Mouse (Mus musculus): Measurements from ENCODE around the gene Rph3al. TPM values are rescaled to one million over a fixed set of nuclear protein-coding genes. Genes with fewer than 3 reads are reported as not detected.

Rph3al gene
- polyA plus RNA-seq, 1 experiment from 2014 or later, result 1.1 TPM

DNA sequence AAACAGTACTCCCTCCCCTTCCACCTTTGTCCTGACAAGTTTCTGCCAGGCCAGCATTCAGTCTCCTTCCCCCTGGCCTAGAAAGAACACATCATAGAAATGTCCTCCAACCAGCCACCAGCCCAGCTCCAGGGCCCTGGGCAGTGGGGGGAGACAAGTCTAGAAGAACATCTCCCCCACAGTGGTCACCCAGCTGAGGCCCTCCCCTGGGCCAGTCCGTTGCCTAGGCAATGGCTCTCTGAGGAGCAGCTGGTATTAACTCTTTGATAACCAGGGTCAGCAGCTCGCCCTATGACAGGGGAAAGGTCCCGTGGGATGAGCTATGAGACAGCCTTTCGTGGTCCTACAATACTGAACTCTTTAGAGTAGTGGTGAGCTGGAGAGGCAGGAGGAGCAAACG, 33.7 kb downstream of the Rph3al start:
- Histone ChIP-seq H3K4me3 (ENCODE audit: low read depth, low read length) (no peak overlapping the region), H3K4me2 (no peak overlapping the region), H3K9ac (ENCODE audit: low read length) (no peak overlapping the region), H3K27ac (ENCODE audit: low read depth, low read length) (no peak overlapping the region), H3K9me3 (ENCODE audit: control insufficient read depth, low read length) (no peaks in the 10 kb centered on the region), H3K27me3 (ENCODE audit: control insufficient read depth, insufficient read depth, low read length) (no peaks in the 10 kb centered on the region), H3K36me3 (ENCODE audit: control insufficient read depth, insufficient read depth, low read length) (no peaks in the 10 kb centered on the region), H3K4me1 (ENCODE audit: control insufficient read depth, insufficient read depth, low read length) (peaks cover 10% of the 10 kb centered on the region)
- ATAC-seq (ENCODE audit: low FRiP score) (peak; percentile 77), DNase-seq (ENCODE audit: low spot score, missing footprints) (peak; percentile 86)
- WGBS, result 21% methylated on average over 5 of the region's 5 CpGs

DNA sequence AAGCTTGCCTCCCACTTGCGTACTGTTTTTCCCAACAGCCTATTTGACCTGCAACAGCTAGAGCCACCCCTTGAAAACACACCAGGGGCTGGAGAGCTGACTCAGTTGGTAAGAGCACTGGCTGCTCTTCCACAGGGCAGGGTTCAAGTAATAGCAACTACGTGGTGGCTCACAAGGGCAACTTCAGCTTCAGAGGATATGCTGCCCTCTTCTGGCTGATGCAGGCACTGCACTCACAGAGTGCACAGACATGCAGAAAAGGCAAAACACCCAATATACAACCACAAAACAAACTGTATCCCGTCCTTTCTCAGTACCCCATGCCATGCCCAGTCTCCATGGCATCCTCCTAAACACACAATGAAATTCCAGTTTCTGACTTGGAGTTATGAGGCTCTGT, 34.7 kb downstream of the Rph3al start:
- no peaks in the 10 kb centered on the region for H3K9me3 ChIP-seq (ENCODE audit: control insufficient read depth, low read length)
- ATAC-seq (ENCODE audit: low FRiP score), result no peak
- no peak overlapping the region for H3K4me2 ChIP-seq
- no peaks in the 10 kb centered on the region for H3K36me3 ChIP-seq (ENCODE audit: control insufficient read depth, insufficient read depth, low read length)
- no peak overlapping the region for H3K27ac ChIP-seq (ENCODE audit: low read depth, low read length)
- no peak overlapping the region for H3K4me3 ChIP-seq (ENCODE audit: low read depth, low read length)
- no peaks in the 10 kb centered on the region for H3K27me3 ChIP-seq (ENCODE audit: control insufficient read depth, insufficient read depth, low read length)
- peaks cover 10% of the 10 kb centered on the region for H3K4me1 ChIP-seq (ENCODE audit: control insufficient read depth, insufficient read depth, low read length)
- peak; percentile 86 for DNase-seq (ENCODE audit: low spot score, missing footprints)
- H3K9ac ChIP-seq (ENCODE audit: low read length), result no peak overlapping the region
- 73% methylated on average over 3 of the region's 3 CpGs for WGBS

DNA sequence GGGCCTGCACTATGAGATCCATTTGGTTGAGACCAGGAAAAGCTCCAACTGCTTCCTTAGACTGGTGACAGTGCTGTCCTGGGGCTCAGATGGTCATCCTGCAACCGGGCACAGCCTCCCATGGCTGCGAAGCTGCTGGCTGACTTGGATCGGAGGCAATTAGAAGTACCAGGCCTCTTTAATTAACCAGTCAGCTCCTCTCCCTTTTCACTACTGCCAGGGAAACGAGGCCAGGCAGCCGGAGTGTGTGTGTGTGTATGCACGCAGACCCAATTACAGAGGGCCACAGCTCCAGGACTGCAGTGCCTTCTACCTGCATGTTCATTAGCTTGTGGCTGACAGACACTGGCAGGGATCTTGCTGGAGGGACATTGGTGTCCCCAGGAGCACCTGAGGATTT, 36.9 kb downstream of the Rph3al start:
- H3K27ac ChIP-seq (ENCODE audit: low read depth, low read length), result no peak overlapping the region
- DNase-seq (ENCODE audit: low spot score, missing footprints), result no peak

DNA sequence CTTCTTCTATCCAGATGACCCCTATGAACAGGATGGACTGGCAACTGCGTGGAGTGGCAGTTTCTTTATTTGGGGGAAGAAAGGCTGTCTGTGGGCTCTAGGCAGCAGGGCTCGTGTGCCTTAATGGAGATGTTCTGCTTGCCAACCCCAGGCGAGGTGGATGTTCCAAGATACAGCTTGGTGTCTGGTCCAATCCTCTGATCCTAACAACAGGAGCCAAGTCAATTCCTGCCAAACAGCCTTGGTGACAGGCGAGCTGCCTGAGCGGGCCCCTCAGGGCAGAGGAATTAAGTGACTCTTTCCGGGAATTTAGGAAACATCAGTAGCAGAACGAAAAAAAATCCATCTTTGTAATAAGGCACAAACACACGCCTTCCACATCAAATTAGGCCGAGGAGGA, 38.6 kb downstream of the Rph3al start:
- WGBS, result 60% methylated on average over 9 of the region's 9 CpGs
- Histone ChIP-seq H3K4me3 (ENCODE audit: low read depth, low read length) (no peak overlapping the region), H3K36me3 (ENCODE audit: control insufficient read depth, insufficient read depth, low read length) (no peaks in the 10 kb centered on the region), H3K27ac (ENCODE audit: low read depth, low read length) (no peak overlapping the region), H3K4me2 (no peak overlapping the region), H3K27me3 (ENCODE audit: control insufficient read depth, insufficient read depth, low read length) (no peaks in the 10 kb centered on the region), H3K9ac (ENCODE audit: low read length) (no peak overlapping the region), H3K4me1 (ENCODE audit: control insufficient read depth, insufficient read depth, low read length) (peaks cover 6% of the 10 kb centered on the region), H3K9me3 (ENCODE audit: control insufficient read depth, low read length) (no peaks in the 10 kb centered on the region)
- ATAC-seq (ENCODE audit: low FRiP score) (no peak), DNase-seq (ENCODE audit: low spot score, missing footprints) (peak; percentile 72)

More for the DNA sequence above, 36.9 kb downstream of the Rph3al start:
- Histone ChIP-seq H3K36me3 (ENCODE audit: control insufficient read depth, insufficient read depth, low read length) (no peaks in the 10 kb centered on the region), H3K27me3 (ENCODE audit: control insufficient read depth, insufficient read depth, low read length) (no peaks in the 10 kb centered on the region), H3K4me1 (ENCODE audit: control insufficient read depth, insufficient read depth, low read length) (peaks cover 10% of the 10 kb centered on the region), H3K9ac (ENCODE audit: low read length) (no peak overlapping the region), H3K4me2 (no peak overlapping the region), H3K9me3 (ENCODE audit: control insufficient read depth, low read length) (no peaks in the 10 kb centered on the region), H3K4me3 (ENCODE audit: low read depth, low read length) (no peak overlapping the region)
- ATAC-seq (ENCODE audit: low FRiP score), result no peak
- 69% methylated on average over 6 of the region's 6 CpGs for WGBS

DNA sequence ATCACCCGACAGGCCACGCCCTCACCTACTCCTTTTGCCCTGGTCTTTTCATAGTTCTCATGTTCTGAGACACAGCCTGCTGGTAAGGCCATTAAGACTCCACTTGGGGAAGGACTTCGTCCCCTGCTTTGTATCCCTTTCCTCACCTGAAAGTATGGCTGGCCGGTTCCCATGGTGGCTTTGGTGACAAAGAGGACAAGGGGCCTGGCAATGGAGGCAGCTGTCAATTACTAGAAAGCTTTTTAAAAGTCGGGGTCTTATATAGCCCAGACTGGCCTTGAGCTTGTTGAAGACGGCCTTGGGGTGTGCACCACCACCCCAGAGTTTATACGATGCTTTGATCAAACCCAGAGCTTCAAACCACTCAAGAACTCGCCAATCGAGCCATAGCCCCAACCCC, 39.7 kb downstream of the Rph3al start:
- whole genome bisulfite sequencing, result 92% methylated on average over 9 of the region's 9 CpGs
- Histone ChIP-seq H3K27ac (ENCODE audit: low read depth, low read length) (no peak overlapping the region), H3K4me1 (ENCODE audit: control insufficient read depth, insufficient read depth, low read length) (no peaks in the 10 kb centered on the region), H3K36me3 (ENCODE audit: control insufficient read depth, insufficient read depth, low read length) (no peaks in the 10 kb centered on the region), H3K4me2 (no peak overlapping the region), H3K9ac (ENCODE audit: low read length) (no peak overlapping the region), H3K4me3 (ENCODE audit: low read depth, low read length) (no peak overlapping the region), H3K27me3 (ENCODE audit: control insufficient read depth, insufficient read depth, low read length) (no peaks in the 10 kb centered on the region), H3K9me3 (ENCODE audit: control insufficient read depth, low read length) (no peaks in the 10 kb centered on the region)
- DNase-seq (ENCODE audit: low spot score, missing footprints), result peak; percentile 69
- no peak for ATAC-seq (ENCODE audit: low FRiP score)

DNA sequence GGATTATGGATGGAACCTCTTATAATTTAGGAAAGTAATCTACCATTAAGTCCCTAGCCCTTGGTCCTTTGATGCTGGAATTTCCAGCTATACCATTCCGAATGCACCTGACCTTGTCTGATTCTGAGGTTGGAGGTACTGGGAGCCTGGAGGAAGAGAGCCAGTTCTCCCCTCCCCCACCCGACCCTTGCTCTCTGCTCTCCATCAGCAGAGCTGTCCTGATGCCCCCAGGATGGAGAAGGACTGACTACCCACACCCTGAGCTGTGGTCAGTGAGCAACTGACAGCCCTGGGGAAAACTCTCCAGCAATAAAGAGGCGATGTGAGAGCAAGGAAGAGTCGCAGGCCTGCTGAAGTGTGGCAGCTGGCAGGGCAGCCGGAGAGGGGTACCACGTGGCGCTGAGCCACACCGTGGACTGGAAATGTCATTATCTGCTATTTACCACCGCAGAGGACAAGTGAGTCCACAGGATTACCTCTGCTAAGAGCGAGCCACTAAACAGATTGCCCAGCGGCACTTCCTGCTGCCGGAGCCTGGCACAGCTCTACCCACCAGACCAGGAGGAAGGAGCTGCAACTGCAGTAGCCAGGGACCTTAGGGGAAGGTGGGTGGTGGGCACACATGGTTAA, 43.3 kb downstream of the Rph3al start:
- no peak for DNase-seq (ENCODE audit: low spot score, missing footprints)
- no peak overlapping the region for H3K27ac ChIP-seq (ENCODE audit: low read depth, low read length)
- ATAC-seq (ENCODE audit: low FRiP score), result no peak

DNA sequence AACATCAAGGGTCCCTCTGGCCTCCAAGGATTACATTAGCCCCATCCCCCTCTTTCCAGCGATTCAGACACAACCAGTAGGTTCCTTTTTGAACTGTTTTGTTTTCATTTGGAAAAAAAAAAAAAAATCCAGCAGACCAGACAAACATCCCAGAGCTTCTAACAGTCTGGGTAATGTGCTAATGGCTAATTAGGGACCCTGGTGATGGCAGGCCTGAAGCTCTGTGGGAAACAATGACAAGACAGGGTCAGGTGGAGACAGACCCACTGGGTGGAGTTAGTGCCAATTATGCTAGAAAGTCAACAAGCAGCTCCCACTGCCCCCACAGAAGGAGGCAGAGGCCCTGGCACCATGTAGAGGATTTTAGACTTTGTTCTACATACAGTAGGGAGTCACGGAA, 44.3 kb downstream of the Rph3al start:
- H3K27ac ChIP-seq (ENCODE audit: low read depth, low read length), result no peak overlapping the region
- 77% methylated on average over 2 of the region's 2 CpGs for WGBS
- no peak for ATAC-seq (ENCODE audit: low FRiP score)

More for the DNA sequence above, 43.3 kb downstream of the Rph3al start:
- Histone ChIP-seq H3K9me3 (ENCODE audit: control insufficient read depth, low read length) (no peaks in the 10 kb centered on the region), H3K27me3 (ENCODE audit: control insufficient read depth, insufficient read depth, low read length) (no peaks in the 10 kb centered on the region), H3K36me3 (ENCODE audit: control insufficient read depth, insufficient read depth, low read length) (no peaks in the 10 kb centered on the region), H3K4me3 (ENCODE audit: low read depth, low read length) (no peak overlapping the region), H3K9ac (ENCODE audit: low read length) (no peak overlapping the region), H3K4me1 (ENCODE audit: control insufficient read depth, insufficient read depth, low read length) (no peaks in the 10 kb centered on the region), H3K4me2 (no peak overlapping the region)
- WGBS, result 81% methylated on average over 12 of the region's 12 CpGs

DNA sequence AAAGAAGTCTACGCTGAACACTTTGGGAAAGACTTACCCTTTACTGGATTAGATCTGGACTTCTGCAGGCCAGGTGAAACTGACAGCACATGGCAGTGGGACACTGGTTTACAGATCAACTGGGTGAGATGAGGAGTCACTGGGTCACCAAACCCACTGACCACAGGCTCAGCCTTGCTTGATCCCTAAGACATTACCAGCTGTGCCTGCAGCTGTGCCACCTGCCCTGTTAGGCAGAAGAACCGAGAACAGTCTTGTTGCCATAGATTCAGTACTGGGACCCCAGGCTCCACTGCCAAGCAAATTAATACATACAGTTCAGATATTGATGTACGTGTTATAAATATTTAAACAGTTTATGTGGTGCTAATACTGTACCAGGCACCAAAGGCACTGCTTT, 50.9 kb downstream of the Rph3al start:
- Histone ChIP-seq H3K4me2 (no peak overlapping the region), H3K4me3 (ENCODE audit: low read depth, low read length) (no peak overlapping the region), H3K36me3 (ENCODE audit: control insufficient read depth, insufficient read depth, low read length) (no peaks in the 10 kb centered on the region), H3K27ac (ENCODE audit: low read depth, low read length) (no peak overlapping the region), H3K4me1 (ENCODE audit: control insufficient read depth, insufficient read depth, low read length) (no peaks in the 10 kb centered on the region), H3K9me3 (ENCODE audit: control insufficient read depth, low read length) (no peaks in the 10 kb centered on the region), H3K9ac (ENCODE audit: low read length) (no peak overlapping the region), H3K27me3 (ENCODE audit: control insufficient read depth, insufficient read depth, low read length) (no peaks in the 10 kb centered on the region)
- 83% methylated on average over 3 of the region's 3 CpGs for WGBS
- DNase-seq (ENCODE audit: low spot score, missing footprints), result no peak
- no peak for ATAC-seq (ENCODE audit: low FRiP score)

More for the DNA sequence above, 44.3 kb downstream of the Rph3al start:
- H3K9me3 ChIP-seq (ENCODE audit: control insufficient read depth, low read length), result no peaks in the 10 kb centered on the region
- H3K4me1 ChIP-seq (ENCODE audit: control insufficient read depth, insufficient read depth, low read length), result no peaks in the 10 kb centered on the region
- DNase-seq (ENCODE audit: low spot score, missing footprints), result no peak
- H3K4me3 ChIP-seq (ENCODE audit: low read depth, low read length), result no peak overlapping the region
- H3K27me3 ChIP-seq (ENCODE audit: control insufficient read depth, insufficient read depth, low read length), result no peaks in the 10 kb centered on the region
- H3K4me2 ChIP-seq, result no peak overlapping the region
- no peaks in the 10 kb centered on the region for H3K36me3 ChIP-seq (ENCODE audit: control insufficient read depth, insufficient read depth, low read length)
- H3K9ac ChIP-seq (ENCODE audit: low read length), result no peak overlapping the region

DNA sequence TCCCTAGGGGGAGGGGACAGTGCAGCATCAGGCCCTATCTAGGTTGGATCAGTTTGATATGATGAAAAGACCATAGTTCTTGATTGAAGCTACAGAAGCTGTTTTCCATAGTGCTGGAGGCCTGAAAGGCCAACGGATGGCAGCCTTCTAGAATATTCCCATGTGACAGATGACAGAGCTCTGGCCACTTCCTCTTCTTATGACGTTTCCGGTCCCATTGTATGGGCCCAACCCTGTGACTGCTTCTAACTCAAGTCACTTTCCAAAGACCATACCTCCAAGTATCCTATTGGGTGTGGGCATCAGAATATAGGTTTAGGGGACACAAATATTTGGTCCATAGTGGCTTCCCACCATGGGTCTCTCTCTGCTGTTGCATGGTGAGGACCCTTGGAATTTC, 57.0 kb downstream of the Rph3al start:
- ATAC-seq (ENCODE audit: low FRiP score) (no peak), DNase-seq (ENCODE audit: low spot score, missing footprints) (no peak)
- H3K27me3 ChIP-seq (ENCODE audit: control insufficient read depth, insufficient read depth, low read length), result no peaks in the 10 kb centered on the region
- no peak overlapping the region for H3K4me2 ChIP-seq
- H3K36me3 ChIP-seq (ENCODE audit: control insufficient read depth, insufficient read depth, low read length), result no peaks in the 10 kb centered on the region
- no peak overlapping the region for H3K4me3 ChIP-seq (ENCODE audit: low read depth, low read length)
- no peak overlapping the region for H3K9ac ChIP-seq (ENCODE audit: low read length)
- H3K9me3 ChIP-seq (ENCODE audit: control insufficient read depth, low read length), result no peaks in the 10 kb centered on the region
- H3K27ac ChIP-seq (ENCODE audit: low read depth, low read length), result no peak overlapping the region
- H3K4me1 ChIP-seq (ENCODE audit: control insufficient read depth, insufficient read depth, low read length), result no peaks in the 10 kb centered on the region
- WGBS, result 84% methylated on average over 3 of the region's 3 CpGs
